Mouse (Mus musculus) spleen, adult 2 months (tissue): ENCODE results near the gene Hoxd9. TPM values are rescaled to one million over a fixed set of nuclear protein-coding genes. Genes with fewer than 3 reads are reported as not detected.

Source experiments
- DNase-seq, 2 experiments: peaks; one replicate each; pipeline versions ENCODE4 v3.0.0 to v3.0.0-alpha.2; 2012 to 2021; ENCODE audit warnings: low spot score in 2 of 2, low read depth in 1 of 2
- H3K27ac ChIP-seq: fragments of 200-500 bp; 2 replicates; pipeline ENCODE4 v1.5.1; 2012; ENCODE audit warnings: low read length, inconsistent platforms; ENCODE audit not compliant: insufficient read depth
- H3K27me3 ChIP-seq: fragments of 200-500 bp; 2 replicates; pipeline ENCODE4 v1.6.1; 2012; ENCODE audit warnings: mild to moderate bottlenecking, moderate library complexity, low read length, inconsistent platforms; ENCODE audit not compliant: control insufficient read depth, insufficient read depth
- H3K36me3 ChIP-seq: fragments of 200-500 bp; 2 replicates; pipeline ENCODE4 v1.6.1; 2012; ENCODE audit warnings: mild to moderate bottlenecking, low read length, inconsistent platforms; ENCODE audit not compliant: control insufficient read depth, insufficient read depth
- H3K4me1 ChIP-seq: fragments of 200-500 bp; 2 replicates; pipeline ENCODE4 v1.6.1; 2011; ENCODE audit warnings: inconsistent platforms; ENCODE audit not compliant: control insufficient read depth, insufficient read depth, insufficient read length
- H3K4me3 ChIP-seq: fragments of 200-500 bp; 2 replicates; pipeline ENCODE4 v1.5.1; 2011; ENCODE audit warnings: mild to moderate bottlenecking, inconsistent platforms; ENCODE audit not compliant: insufficient read depth, insufficient read length; ENCODE audit errors: extremely low read depth
- CTCF ChIP-seq: fragments of 200-500 bp; IDR thresholded peaks from 2 replicates; pipeline ENCODE4 v1.5.1; 2011; ENCODE audit warnings: mild to moderate bottlenecking, inconsistent platforms; ENCODE audit not compliant: insufficient read depth, insufficient read length, insufficient replicate concordance; ENCODE audit errors: extremely low read depth
- POLR2A ChIP-seq: fragments of 200-500 bp; IDR thresholded peaks from 2 replicates; pipeline ENCODE4 v1.6.1; 2011; ENCODE audit warnings: low read depth, low read length, inconsistent platforms
- WGBS: fragments of 180-500 bp; shearing (Covaris S2); methylation state at CpG from one replicate; pipeline ENCODE4 v1.1.7; 2018; 5-methylcytosine and 5-hydroxymethylcytosine counted together
- polyA plus RNA-seq: library from polyadenylated mRNA; depleted of rRNA; stranded (reverse); fragments of >200 nt; gene quantifications from 2 replicates; pipeline ENCODE4 v1.2.3, GENCODE M21; 2012

Gene Hoxd9
- polyA plus RNA-seq, 1 experiment: 0.06 TPM

DNA sequence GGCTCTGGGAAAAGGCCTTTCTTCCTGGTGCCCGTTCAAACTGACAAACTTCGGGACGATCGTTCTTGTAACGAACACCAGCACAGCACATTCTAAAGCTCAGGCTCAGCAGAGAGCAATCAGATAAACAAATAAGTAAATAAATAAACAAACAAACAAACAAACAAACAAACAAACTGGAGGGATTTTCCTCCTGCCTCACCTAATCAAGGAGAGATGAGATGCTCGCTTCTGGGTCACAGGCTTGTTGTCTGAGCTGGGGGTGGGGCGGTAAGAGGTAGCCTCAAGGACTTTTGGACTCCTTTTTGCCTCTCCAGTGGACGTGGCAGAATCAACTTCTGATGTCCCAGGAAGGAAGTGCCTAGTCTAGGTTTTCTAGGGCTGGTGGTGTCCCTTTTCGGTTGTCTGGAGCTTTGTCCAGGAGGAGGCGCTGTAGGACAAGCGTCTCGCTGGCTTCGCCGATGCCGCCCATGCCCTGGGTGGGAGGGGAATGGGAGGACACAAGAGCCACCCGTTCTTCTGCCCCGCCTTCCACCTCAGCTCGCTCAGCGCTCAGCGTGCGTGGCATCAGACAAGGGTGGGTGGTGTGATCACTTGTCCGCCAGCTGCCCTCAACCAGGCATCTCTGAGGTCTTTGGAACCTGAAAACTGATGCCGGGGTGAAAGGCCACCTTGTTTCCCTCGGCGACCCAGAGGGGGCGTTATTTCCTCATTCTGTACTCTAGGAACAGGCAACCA, 18.1 kb downstream of the Hoxd9 start:
- TF ChIP-seq POLR2A (no peak), CTCF (peak; percentile 46; the same call in 1 of the 2 replicates)
- peak; percentile 12 to 34 for DNase-seq
- Histone ChIP-seq H3K4me3 (no peak overlapping the region), H3K4me1 (peaks cover 4% of the 10 kb centered on the region; the same call in 1 of the 2 replicates), H3K27me3 (peaks cover 20% of the 10 kb centered on the region), H3K36me3 (no peaks in the 10 kb centered on the region), H3K27ac (no peak overlapping the region)
- 6% methylated on average over 26 of the region's 26 CpGs for WGBS

DNA sequence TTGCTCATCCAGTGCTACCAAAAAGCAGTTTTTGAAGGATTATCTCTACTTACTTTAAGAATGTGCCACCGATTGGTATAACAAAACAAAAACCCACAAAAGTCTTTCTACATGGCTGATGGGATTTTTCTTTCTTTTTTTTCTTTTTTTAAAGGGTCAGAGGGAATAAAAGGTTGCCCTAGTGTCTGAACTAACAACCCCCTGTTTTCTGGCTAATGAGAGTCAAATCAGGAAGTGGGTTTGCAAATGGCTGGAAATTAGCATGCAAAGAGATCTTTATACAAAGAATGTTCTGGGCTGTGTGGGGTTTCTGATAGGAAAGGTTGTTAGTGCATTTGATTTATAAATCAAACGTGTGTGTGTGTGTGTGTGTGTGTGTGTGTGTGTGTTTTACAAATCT, 22.9 kb downstream of the Hoxd9 start:
- Histone ChIP-seq H3K27ac (no peak overlapping the region), H3K27me3 (peaks cover 5% of the 10 kb centered on the region), H3K36me3 (no peaks in the 10 kb centered on the region), H3K4me3 (no peak overlapping the region), H3K4me1 (no peaks in the 10 kb centered on the region)
- TF ChIP-seq CTCF: no peak
- TF ChIP-seq POLR2A: no peak
- 32% methylated on average over 2 of the region's 2 CpGs for WGBS
- DNase-seq: no peak

GRCm38 (mm10) chr2:74720955-74721491, 23.5 kb downstream of the Hoxd9 start:
- 69% methylated on average over 5 of the region's 5 CpGs for WGBS
- no peaks in the 10 kb centered on the region; the same call in 1 of the 2 replicates for H3K27me3 ChIP-seq
- no peak for TF ChIP-seq POLR2A
- no peak for TF ChIP-seq CTCF
- H3K4me1 ChIP-seq: no peaks in the 10 kb centered on the region
- DNase-seq: no peak
- no peak overlapping the region for H3K27ac ChIP-seq
- no peak overlapping the region for H3K4me3 ChIP-seq
- no peaks in the 10 kb centered on the region for H3K36me3 ChIP-seq

- no peaks in the 10 kb centered on the region for H3K36me3 ChIP-seq
- H3K27ac ChIP-seq: no peak overlapping the region
- no peak for DNase-seq
- peaks cover 2% of the 10 kb centered on the region; the same call in 1 of the 2 replicates for H3K27me3 ChIP-seq
- no peaks in the 10 kb centered on the region for H3K4me1 ChIP-seq
- H3K4me3 ChIP-seq: no peak overlapping the region
- 20% methylated on average over 6 of the region's 6 CpGs for WGBS
- no peak for TF ChIP-seq CTCF
- TF ChIP-seq POLR2A: no peak
These were observed 24.4 kb downstream of the Hoxd9 start for GRCm38 (mm10) chr2:74721882-74722281.

DNA sequence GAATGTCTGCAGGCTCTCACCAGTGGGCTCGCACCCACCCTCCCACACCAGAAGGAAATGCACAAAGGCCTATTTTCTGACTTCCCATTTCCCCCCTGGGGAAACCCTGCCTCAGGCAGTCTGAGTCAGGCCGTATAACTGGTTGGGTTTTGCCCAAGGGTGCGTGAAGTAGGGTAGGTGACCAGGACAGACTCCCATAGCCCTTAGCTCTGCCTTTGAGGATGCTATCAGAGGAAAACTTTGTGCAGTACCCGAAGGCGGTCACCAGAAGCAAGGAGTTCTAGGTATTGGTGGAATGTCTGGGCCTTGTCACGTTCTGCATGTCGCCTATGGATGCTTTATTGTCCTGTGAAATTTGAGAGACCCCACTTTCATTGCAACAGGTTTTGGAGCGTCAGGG, 25.4 kb downstream of the Hoxd9 start:
- H3K27ac ChIP-seq: no peak overlapping the region
- 34% methylated on average over 8 of the region's 8 CpGs for WGBS
- H3K36me3 ChIP-seq: no peaks in the 10 kb centered on the region
- no peak for DNase-seq
- no peak for TF ChIP-seq CTCF
- TF ChIP-seq POLR2A: no peak
- H3K4me1 ChIP-seq: no peaks in the 10 kb centered on the region
- no peak overlapping the region for H3K4me3 ChIP-seq
- H3K27me3 ChIP-seq: peaks cover 9% of the 10 kb centered on the region; the same call in 1 of the 2 replicates

DNA sequence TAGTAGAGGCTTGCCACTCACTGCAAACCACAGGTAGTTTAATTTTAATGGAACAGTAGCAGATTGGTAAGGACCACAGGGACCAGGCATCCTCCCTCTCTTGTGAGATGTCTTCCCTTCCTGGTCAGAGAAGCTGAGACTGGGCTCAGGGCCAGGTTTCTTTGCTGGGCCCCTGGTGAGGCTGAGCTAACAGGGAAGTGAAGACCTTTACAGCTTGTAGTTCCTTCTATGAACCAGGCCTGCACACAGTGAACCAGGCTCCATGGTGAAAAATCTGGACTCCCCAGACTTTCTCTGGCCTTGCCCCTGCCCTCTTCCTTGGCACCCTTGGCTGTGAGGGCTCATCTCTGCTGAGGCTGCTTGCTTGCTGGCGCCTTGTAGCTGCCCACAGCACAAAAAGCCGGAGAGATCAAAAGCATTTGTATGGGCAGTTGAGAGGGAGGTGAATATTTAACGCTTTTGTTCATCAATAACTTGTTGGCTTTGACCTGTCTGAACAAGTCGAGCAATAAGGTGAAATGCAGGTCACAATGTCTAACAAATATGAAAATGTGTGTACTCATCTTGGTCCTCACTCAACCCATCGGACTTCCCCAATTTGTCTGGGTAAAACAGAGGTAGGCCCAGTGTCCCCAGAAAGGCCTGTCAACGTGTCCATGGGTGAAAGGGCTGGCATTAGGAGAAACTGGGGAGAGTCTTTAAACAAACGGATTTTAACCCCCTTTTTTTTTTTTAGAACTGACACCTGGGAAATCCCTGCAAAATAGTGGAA, 26.9 kb downstream of the Hoxd9 start:
- 66% methylated on average over 7 of the region's 7 CpGs for WGBS
- peaks cover 12% of the 10 kb centered on the region; the same call in 1 of the 2 replicates for H3K27me3 ChIP-seq
- no peaks in the 10 kb centered on the region for H3K4me1 ChIP-seq
- no peak overlapping the region for H3K4me3 ChIP-seq
- no peak for TF ChIP-seq CTCF
- no peak for TF ChIP-seq POLR2A
- no peak for DNase-seq
- H3K27ac ChIP-seq: no peak overlapping the region
- H3K36me3 ChIP-seq: no peaks in the 10 kb centered on the region
